Mouse (Mus musculus): ENCODE data around the gene Arhgef18.

The Arhgef18 gene

GRCm38 (mm10) chr8:3464309-3464708 is 71.5 kb downstream of the Arhgef18 start:
- no peak for DNase-seq

GRCm38 (mm10) chr8:3467006-3467885 is 74.4 kb downstream of the Arhgef18 start, which contains the start of gene Pex11g:
Gene Pex11g (minus strand): TSS chr8:3467680.
- DNase-seq: peak; percentile 90

- DNase-seq: no peak
These were observed 75.2 kb downstream of the Arhgef18 start for GRCm38 (mm10) chr8:3467886-3468545.

- no peak for DNase-seq
These were observed 76.0 kb downstream of the Arhgef18 start for GRCm38 (mm10) chr8:3468838-3469237.

GRCm38 (mm10) chr8:3470562-3470961 is 77.8 kb downstream of the Arhgef18 start, which contains the start of gene Tex45:
Gene Tex45 (plus strand): TSS chr8:3470862.
- no peak for DNase-seq

- no peak for DNase-seq
These were observed 83.1 kb downstream of the Arhgef18 start for GRCm38 (mm10) chr8:3475715-3476429.

- no peak for DNase-seq
These were observed 87.5 kb downstream of the Arhgef18 start for GRCm38 (mm10) chr8:3480221-3480785.

- DNase-seq: no peak
These were observed 88.8 kb downstream of the Arhgef18 start for GRCm38 (mm10) chr8:3481605-3482004.

- DNase-seq: no peak
These were observed 89.5 kb downstream of the Arhgef18 start for GRCm38 (mm10) chr8:3482240-3482740.

GRCm38 (mm10) chr8:3483546-3483945 is 90.7 kb downstream of the Arhgef18 start:
- DNase-seq: no peak

GRCm38 (mm10) chr8:3485192-3485591 is 92.4 kb downstream of the Arhgef18 start:
- DNase-seq: no peak

GRCm38 (mm10) chr8:3492901-3493844 is 100.4 kb downstream of the Arhgef18 start, which contains the start of gene Zfp358:
Gene Zfp358 (plus strand): TSS chr8:3493138.
- DNase-seq: peak; percentile 81

- no peak for DNase-seq
These were observed 101.0 kb downstream of the Arhgef18 start for GRCm38 (mm10) chr8:3493845-3494208.

GRCm38 (mm10) chr8:3495578-3496427 is 103.0 kb downstream of the Arhgef18 start:
- DNase-seq: peak; percentile 16

- no peak for DNase-seq
These were observed 103.6 kb downstream of the Arhgef18 start for GRCm38 (mm10) chr8:3496428-3496748.

- DNase-seq: no peak
These were observed 105.8 kb downstream of the Arhgef18 start for GRCm38 (mm10) chr8:3498583-3498982.

GRCm38 (mm10) chr8:3499751-3500150 is 106.9 kb downstream of the Arhgef18 start:
- DNase-seq: no peak

- DNase-seq: peak; percentile 97
These were observed 107.7 kb downstream of the Arhgef18 start, which contains the start of gene Mcoln1 for GRCm38 (mm10) chr8:3500235-3501090. Gene Mcoln1 (plus strand): TSS chr8:3500457.

- DNase-seq: no peak
These were observed 109.4 kb downstream of the Arhgef18 start for GRCm38 (mm10) chr8:3502217-3502616.
